Mouse (Mus musculus) embryonic facial prominence, embryonic 11.5 days (tissue): ENCODE results near the gene Gm42688. TPM values are rescaled to one million over a fixed set of nuclear protein-coding genes. Genes with fewer than 3 reads are reported as not detected.
"Not testable (repeated sequence)": the region's sequence is repeated elsewhere in the genome, so short reads cannot be mapped to it uniquely, and the experiment has no call there.

Source experiments
- ATAC-seq: fragments of 200-750 bp; cut with Nextera tagmentation; replicated peaks from 2 replicates; pipeline ENCODE4 v1.8.0; 2017; ENCODE audit warnings: low read depth; ENCODE audit not compliant: insufficient number of reproducible peaks, low FRiP score, low TSS enrichment
- DNase-seq: peaks from one replicate; pipeline ENCODE4 v3.0.0-alpha.2; 2015; ENCODE audit warnings: low spot score
- H3K27ac ChIP-seq: fragments of 300-500 bp; sonication (generic); replicated peaks from 2 replicates; pipeline ENCODE4 v1.5.1; 2014; ENCODE audit warnings: mild to moderate bottlenecking, low read depth, low read length, control low read depth
- H3K27me3 ChIP-seq: fragments of 300-500 bp; sonication (generic); 2 replicates; pipeline ENCODE4 v1.6.1; 2014; ENCODE audit warnings: mild to moderate bottlenecking, low read length, moderate library complexity, mixed read lengths; ENCODE audit not compliant: control insufficient read depth, insufficient read depth
- H3K36me3 ChIP-seq: fragments of 300-500 bp; sonication (generic); replicated peaks from 2 replicates; pipeline ENCODE4 v1.6.1; 2014; ENCODE audit warnings: low read depth, mild to moderate bottlenecking, low read length, moderate library complexity, mixed read lengths; ENCODE audit not compliant: control insufficient read depth, insufficient read depth
- H3K4me1 ChIP-seq: fragments of 300-500 bp; sonication (generic); 2 replicates; pipeline ENCODE4 v1.6.1; 2014; ENCODE audit warnings: low read length, mixed read lengths; ENCODE audit not compliant: control insufficient read depth, insufficient read depth
- H3K4me2 ChIP-seq: fragments of 300-500 bp; sonication (generic); 2 replicates; pipeline ENCODE4 v1.6.1; 2014; ENCODE audit warnings: low read depth, mild to moderate bottlenecking, control low read depth, low read length, moderate library complexity
- H3K4me3 ChIP-seq: fragments of 300-500 bp; sonication (generic); 2 replicates; pipeline ENCODE4 v1.5.1; 2014; ENCODE audit warnings: low read depth, low read length, control low read depth
- H3K9ac ChIP-seq: fragments of 300-500 bp; sonication (generic); replicated peaks from 2 replicates; pipeline ENCODE4 v1.6.1; 2014; ENCODE audit warnings: mild to moderate bottlenecking, control low read depth, low read length
- H3K9me3 ChIP-seq: fragments of 300-500 bp; sonication (generic); replicated peaks from 2 replicates; pipeline ENCODE4 v1.6.1; 2016; ENCODE audit warnings: mild to moderate bottlenecking, low read length, inconsistent platforms, mixed read lengths; ENCODE audit not compliant: control insufficient read depth
- WGBS: fragments of 180-500 bp; shearing (Covaris S2); extraction: QIAGEN DNeasy Blood & Tissue Kit; methylation state at CpG from one replicate; pipeline ENCODE4 v1.1.7; 2014; 5-methylcytosine and 5-hydroxymethylcytosine counted together
- microRNA counts: library from miRNA; unstranded; fragments of <30 nt; microRNA quantifications from one replicate; lab custom pipeline; 2016
- microRNA-seq: library from miRNA; unstranded; fragments of <30 nt; microRNA quantifications from one replicate; pipeline ENCODE4, GENCODE M21; 2016; ENCODE audit warnings: borderline number of aligned reads
- polyA plus RNA-seq: library from polyadenylated mRNA; unstranded; fragments of >200 nt; fragmentation: Nextera tagmentation; extraction: Ambion mirVana; gene quantifications from 2 replicates; pipeline ENCODE4 v1.2.1, GENCODE M21; 2014

The Gm42688 gene
- polyA plus RNA-seq, 1 experiment from 2014 or later = 0.97 TPM

GRCm38 (mm10) chr6:83153038-83153437 is 51.6 kb downstream of the Gm42688 start:
- Histone ChIP-seq H3K9ac (no peak overlapping the region), H3K27me3 (no peaks in the 10 kb centered on the region; the same call in 1 of the 2 replicates), H3K4me2 (no peak overlapping the region), H3K9me3 (no peaks in the 10 kb centered on the region), H3K27ac (no peak overlapping the region), H3K36me3 (peaks cover 7% of the 10 kb centered on the region), H3K4me1 (peaks cover 2% of the 10 kb centered on the region; the same call in 1 of the 2 replicates), H3K4me3 (no peak overlapping the region)
- DNase-seq (no peak), ATAC-seq (no peak)
- 91% methylated on average over 12 of the region's 12 CpGs for WGBS

- H3K27ac ChIP-seq = no peak overlapping the region
- H3K9ac ChIP-seq = no peak overlapping the region
- H3K9me3 ChIP-seq = no peaks in the 10 kb centered on the region
- peaks cover 7% of the 10 kb centered on the region; the same call in 1 of the 2 replicates for H3K36me3 ChIP-seq
- H3K4me3 ChIP-seq = no peak overlapping the region
- DNase-seq (no peak), ATAC-seq (no peak)
- peaks cover 2% of the 10 kb centered on the region; the same call in 1 of the 2 replicates for H3K4me1 ChIP-seq
- 65% methylated on average over 5 of the region's 5 CpGs for WGBS
- no peak overlapping the region for H3K4me2 ChIP-seq
- no peaks in the 10 kb centered on the region; the same call in 1 of the 2 replicates for H3K27me3 ChIP-seq
Measured at GRCm38 (mm10) chr6:83153485-83153884, 52.1 kb downstream of the Gm42688 start.

- Histone ChIP-seq H3K9ac (peak overlapping the region; percentile 68), H3K4me2 (peak overlapping the region; percentile 83), H3K36me3 (peaks cover 7% of the 10 kb centered on the region; the same call in 1 of the 2 replicates), H3K4me3 (peak overlapping the region; percentile 51), H3K27ac (no peak overlapping the region), H3K9me3 (no peaks in the 10 kb centered on the region), H3K4me1 (peaks cover 2% of the 10 kb centered on the region; the same call in 1 of the 2 replicates), H3K27me3 (peaks cover 2% of the 10 kb centered on the region)
- WGBS = 7% methylated on average over 23 of the region's 23 CpGs
- DNase-seq = peak; percentile 29
- peak; percentile 6; the same call in 1 of the 2 replicates for ATAC-seq
Measured at GRCm38 (mm10) chr6:83155552-83156238, 54.3 kb downstream of the Gm42688 start.

- H3K9me3 ChIP-seq = no peaks in the 10 kb centered on the region
- DNase-seq (peak; percentile 94), ATAC-seq (peak; percentile 89)
- peaks cover 2% of the 10 kb centered on the region; the same call in 1 of the 2 replicates for H3K4me1 ChIP-seq
- peaks cover 8% of the 10 kb centered on the region for H3K27me3 ChIP-seq
- WGBS = 2% methylated on average over 32 of the region's 32 CpGs
- H3K27ac ChIP-seq = no peak within 1 kb of the TSS
- H3K36me3 ChIP-seq = peaks cover 7% of the 10 kb centered on the region; the same call in 1 of the 2 replicates
- peak within 1 kb of the TSS; percentile 68 for H3K9ac ChIP-seq
- peak within 1 kb of the TSS; percentile 51 for H3K4me3 ChIP-seq
- H3K4me2 ChIP-seq = peak within 1 kb of the TSS; percentile 83
Measured at GRCm38 (mm10) chr6:83156259-83156684, 54.9 kb downstream of the Gm42688 start, which contains the start of the genes Wdr54 and 1700003E16Rik. Gene Wdr54 (minus strand): TSS chr6:83156397. Gene 1700003E16Rik (plus strand): TSS chr6:83156404.

GRCm38 (mm10) chr6:83159456-83159855 is 58.0 kb downstream of the Gm42688 start:
- H3K9ac ChIP-seq, ATAC-seq, H3K36me3 ChIP-seq, H3K4me2 ChIP-seq, H3K4me3 ChIP-seq, H3K27ac ChIP-seq, H3K9me3 ChIP-seq, H3K4me1 ChIP-seq: not testable (repeated sequence)
- peaks cover 18% of the 10 kb centered on the region for H3K27me3 ChIP-seq
- DNase-seq = peak; percentile 77
- 39% methylated on average over 3 of the region's 3 CpGs for WGBS

MicroRNAs encoded within 50 kb of the gene (microRNA counts, 519-probe panel; counts per million panel counts)
- microRNA mmu-miR-3470a+mmu-miR-3470b (lab: Ali Mortazavi, UCI) = not detected

Small RNA genes within 50 kb of the gene (microRNA-seq; reads per million reads assigned to microRNA genes)
- gene Mir3470a = not detected

Other genes with a start within 250 kb of the Gm42688 start
- gene Sema4f, start 161.8 kb upstream of the Gm42688 start, polyA plus RNA-seq = 0.97 and 1.3 TPM in 2 replicates
- 0.21 and 0.50 TPM in 2 replicates for gene M1ap, start 154.7 kb upstream of the Gm42688 start, polyA plus RNA-seq
- gene Dok1, start 68.1 kb upstream of the Gm42688 start, polyA plus RNA-seq = 5.4 and 8.2 TPM in 2 replicates
- gene Loxl3, start 67.4 kb upstream of the Gm42688 start, polyA plus RNA-seq = 8.9 and 10.1 TPM in 2 replicates
- gene Aup1, start 47.1 kb upstream of the Gm42688 start, polyA plus RNA-seq = 105 and 108 TPM in 2 replicates
- gene Htra2, start 46.3 kb upstream of the Gm42688 start, polyA plus RNA-seq = 33.3 and 34.9 TPM in 2 replicates
- gene Dqx1, start 43.8 kb upstream of the Gm42688 start, polyA plus RNA-seq = 0.45 and 0.66 TPM in 2 replicates
- 7.9 and 9.7 TPM in 2 replicates for gene Tlx2, start 31.3 kb upstream of the Gm42688 start, polyA plus RNA-seq
- 40.9 and 42.9 TPM in 2 replicates for gene Pcgf1, start 23.7 kb upstream of the Gm42688 start, polyA plus RNA-seq
- 0.73 and 0.89 TPM in 2 replicates for gene Lbx2, start 15.2 kb upstream of the Gm42688 start, polyA plus RNA-seq
- gene Ccdc142, start within 50 bp of the Gm42688 start, polyA plus RNA-seq = 0.62 and 1.8 TPM in 2 replicates
- 126 and 129 TPM in 2 replicates for gene Mrpl53, start 7.4 kb downstream of the Gm42688 start, polyA plus RNA-seq
- 22.1 and 23.9 TPM in 2 replicates for gene Mogs, start 13.9 kb downstream of the Gm42688 start, polyA plus RNA-seq
- 146 and 156 TPM in 2 replicates for gene Wbp1, start 19.9 kb downstream of the Gm42688 start, polyA plus RNA-seq
- gene Ino80b, start 23.8 kb downstream of the Gm42688 start, polyA plus RNA-seq = 17.5 and 19.5 TPM in 2 replicates
- gene Rtkn, start 33.8 kb downstream of the Gm42688 start, polyA plus RNA-seq = 17.7 and 18.3 TPM in 2 replicates
- gene Wdr54, start 54.8 kb downstream of the Gm42688 start, polyA plus RNA-seq = 10.7 and 11.1 TPM in 2 replicates
- 0.97 and 1.4 TPM in 2 replicates for gene 1700003E16Rik, start 54.8 kb downstream of the Gm42688 start, polyA plus RNA-seq
- 67.0 and 73.5 TPM in 2 replicates for gene Dctn1, start 64.3 kb downstream of the Gm42688 start, polyA plus RNA-seq
- gene Slc4a5, start 118.2 kb downstream of the Gm42688 start, polyA plus RNA-seq = 1.0 and 1.1 TPM in 2 replicates
- gene Mthfd2, start 224.3 kb downstream of the Gm42688 start, polyA plus RNA-seq = 58.7 and 59.7 TPM in 2 replicates
- gene Mob1a, start 224.4 kb downstream of the Gm42688 start, polyA plus RNA-seq = 80.0 and 85.7 TPM in 2 replicates
- 142 and 144 TPM in 2 replicates for gene Bola3, start 247.5 kb downstream of the Gm42688 start, polyA plus RNA-seq